Mouse (Mus musculus): Measurements from ENCODE around the gene G6pc2. TPM values are rescaled to one million over a fixed set of nuclear protein-coding genes. Genes with fewer than 3 reads are reported as not detected.
A peak's percentile ranks its signal among the peaks of the same experiment; 100 is the strongest.

G6pc2 gene
- total RNA-seq (2021): not detected

DNA sequence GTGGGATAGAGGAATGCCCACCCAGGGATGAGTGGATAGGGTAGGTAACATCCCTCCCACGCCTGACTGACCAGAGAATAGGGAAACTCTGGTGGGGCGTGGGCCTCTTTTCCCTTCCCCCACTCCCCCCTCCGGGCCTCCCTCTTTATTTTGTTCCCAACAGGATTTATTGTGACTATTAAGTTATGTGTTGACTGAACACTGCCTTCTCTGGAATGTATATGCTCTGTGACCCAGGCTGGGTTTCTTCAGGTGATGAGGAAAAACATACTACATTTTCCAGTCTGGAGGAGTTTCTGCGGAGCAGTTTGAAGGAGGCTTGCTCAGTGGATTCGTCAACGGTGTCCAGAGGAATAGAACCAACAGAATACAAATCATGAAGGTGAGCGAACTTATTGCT, at the start of gene G6pc2:
TSS of gene G6pc2 (plus strand) at position 301 of the 400 bp plus-strand sequence.
- no peak for DNase-seq

DNA sequence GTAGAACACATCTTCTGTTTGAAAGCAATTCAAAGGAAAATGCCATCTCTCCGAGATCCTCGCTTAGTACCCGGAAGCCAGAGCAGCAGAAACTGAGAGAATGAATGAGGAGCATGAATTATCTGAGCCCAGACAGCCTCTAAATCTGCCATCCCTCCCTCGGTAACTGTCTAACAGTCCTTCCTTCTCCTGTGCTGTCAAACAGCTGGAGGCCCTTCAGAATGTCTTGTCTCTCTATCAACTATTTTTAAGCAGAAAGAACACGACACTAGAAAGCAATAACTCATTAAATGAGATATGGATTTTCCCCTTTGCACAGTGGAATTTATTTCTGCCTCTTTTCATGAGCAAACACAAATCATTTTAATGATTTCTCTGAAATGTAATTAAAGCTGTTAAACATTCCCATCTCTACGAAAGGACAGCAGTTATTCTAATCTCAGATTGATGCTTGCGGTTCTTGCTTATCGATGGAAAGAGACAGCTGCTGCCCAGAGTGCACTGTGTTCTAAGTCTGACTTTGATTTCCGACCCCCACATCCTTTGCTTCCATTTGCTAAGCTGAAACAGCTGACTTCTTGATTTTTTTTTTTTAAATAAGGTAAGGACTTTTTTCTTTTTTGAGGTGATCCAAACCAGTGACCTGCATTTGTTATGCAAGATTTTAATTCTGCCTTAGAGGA, 40.3 kb upstream of the G6pc2 start:
- DNase-seq: no peak

DNA sequence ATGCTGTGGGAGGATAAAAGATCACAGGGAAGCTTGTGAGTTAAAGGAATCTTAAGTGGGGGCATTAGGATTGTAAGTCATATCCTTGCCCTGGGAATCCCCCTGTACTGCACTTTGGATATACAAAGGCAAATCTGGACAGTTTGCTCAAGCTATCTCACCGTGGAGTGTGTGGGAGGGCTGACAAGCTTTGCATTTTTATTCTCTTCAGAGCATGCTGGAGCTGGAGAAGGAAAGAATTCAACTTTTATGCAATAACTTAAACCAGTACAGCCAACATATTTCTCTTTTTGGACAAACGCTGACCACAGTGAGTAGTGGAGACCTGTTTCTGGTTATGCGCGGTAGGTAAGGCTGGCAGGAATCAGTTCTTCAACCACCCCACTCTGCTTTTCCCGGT, 35.6 kb upstream of the G6pc2 start:
- DNase-seq: no peak

DNA sequence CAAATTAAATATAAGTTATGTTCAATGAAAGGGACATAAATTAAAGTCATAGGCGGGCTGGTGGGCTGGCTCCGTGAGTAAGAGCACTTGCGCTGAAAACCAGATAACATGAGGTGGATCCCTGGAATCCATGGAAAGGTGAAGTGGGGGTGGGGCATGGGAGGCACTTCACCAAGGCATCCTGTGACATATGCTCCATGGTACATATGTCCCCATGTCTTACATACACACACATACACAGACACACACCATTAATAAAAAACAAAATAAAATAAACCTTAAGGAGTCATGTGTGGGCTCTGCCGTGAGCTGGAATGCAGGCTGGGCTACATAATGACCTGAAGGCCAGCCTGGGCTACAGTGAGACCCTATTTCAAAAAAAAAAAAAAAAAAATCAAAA, 31.2 kb upstream of the G6pc2 start:
- DNase-seq: no peak

DNA sequence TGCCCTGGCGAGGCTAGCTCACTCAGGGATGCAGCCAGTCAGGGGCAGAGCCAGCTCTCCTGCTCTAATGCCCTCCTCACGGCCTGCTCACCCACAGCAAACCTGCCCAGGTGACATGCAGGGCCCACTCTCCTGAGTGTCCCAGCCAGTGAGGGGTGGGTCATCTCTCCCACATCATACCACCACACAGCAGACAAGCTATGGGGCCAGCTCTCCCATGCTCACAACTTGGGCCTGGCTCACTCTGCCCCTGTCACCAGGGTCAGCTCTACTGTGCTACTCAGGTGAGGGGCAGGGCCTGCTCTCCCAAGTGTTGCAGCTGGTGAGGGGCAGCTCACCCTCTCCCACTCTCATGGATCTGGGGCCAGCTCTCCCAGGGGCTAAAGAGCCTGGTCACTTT, 22.9 kb upstream of the G6pc2 start:
- no peak for DNase-seq

DNA sequence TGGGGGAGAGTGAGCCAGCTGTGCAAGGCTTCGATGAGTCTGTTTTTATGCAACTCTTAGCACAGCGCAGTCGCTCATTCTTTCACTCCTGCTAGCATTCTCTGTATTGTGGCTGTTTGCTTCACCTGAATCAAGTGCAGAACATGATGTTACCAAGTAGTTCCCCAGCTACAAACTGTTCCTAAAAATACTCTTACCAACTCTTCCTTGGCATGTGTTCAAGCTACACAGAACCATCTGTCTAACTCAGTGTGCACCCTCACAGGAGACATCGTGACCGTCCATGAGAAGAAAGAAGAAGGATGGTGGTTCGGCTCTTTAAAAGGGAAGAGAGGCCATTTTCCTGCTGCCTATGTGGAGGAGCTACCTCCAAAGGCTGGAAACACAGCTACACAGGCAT, 22.1 kb upstream of the G6pc2 start:
- DNase-seq: no peak

DNA sequence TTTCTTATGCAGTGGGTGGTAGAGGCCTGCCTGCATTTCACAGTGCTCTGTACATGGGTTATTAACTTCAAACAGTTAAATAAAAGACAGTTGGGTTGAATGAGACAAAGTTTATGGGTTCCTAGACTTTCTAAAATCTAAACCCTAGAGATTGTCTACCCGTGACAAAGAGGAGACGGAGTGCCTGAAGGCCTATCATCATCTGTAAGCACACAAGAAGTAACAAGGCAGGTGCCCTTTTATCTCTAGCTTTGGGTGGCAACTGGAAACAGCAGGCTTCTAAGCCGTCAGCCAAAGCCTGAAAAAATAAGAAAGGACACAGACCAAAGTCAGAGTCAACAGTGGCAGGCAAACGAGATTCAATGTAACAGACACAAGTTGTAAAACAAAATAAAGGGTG, 21.7 kb upstream of the G6pc2 start:
- no peak for DNase-seq

DNA sequence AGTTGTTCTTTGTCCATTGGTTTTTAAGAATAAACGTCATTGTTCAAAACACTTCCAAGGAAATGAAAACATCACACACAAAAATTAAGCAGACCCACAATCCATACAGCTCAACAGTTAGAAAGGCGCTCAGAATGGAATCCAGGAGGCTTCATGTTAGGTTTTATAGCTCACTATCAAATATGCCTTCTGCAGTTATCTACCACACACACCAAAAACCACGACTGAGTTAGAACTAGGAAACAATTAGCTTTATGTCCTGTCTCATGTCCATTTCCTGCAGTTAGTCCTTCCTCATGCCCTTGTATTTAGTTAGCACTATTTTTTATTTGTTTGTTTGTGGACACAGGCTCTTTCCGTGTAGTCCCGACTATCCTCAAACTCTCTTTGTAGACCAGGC, 19.8 kb upstream of the G6pc2 start:
- no peak for DNase-seq

DNA sequence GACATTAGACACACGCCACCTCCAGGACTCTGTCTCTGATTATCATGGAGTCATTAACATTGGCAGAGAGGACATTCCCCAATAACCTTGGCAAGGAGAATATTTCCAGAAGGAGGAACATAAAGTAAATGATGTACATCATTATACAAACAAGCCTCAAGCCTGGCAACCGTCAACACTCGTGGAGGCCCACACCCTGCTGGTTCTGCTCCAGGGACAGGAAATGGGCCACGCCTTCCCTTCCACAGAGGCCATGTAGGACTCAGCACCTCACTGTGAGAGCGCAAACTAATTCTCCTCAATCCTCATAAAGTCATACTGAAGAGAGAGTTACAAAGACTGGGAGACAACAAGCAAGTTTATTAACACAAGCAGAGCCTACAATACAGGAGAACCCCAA, 17.3 kb upstream of the G6pc2 start:
- no peak for DNase-seq

DNA sequence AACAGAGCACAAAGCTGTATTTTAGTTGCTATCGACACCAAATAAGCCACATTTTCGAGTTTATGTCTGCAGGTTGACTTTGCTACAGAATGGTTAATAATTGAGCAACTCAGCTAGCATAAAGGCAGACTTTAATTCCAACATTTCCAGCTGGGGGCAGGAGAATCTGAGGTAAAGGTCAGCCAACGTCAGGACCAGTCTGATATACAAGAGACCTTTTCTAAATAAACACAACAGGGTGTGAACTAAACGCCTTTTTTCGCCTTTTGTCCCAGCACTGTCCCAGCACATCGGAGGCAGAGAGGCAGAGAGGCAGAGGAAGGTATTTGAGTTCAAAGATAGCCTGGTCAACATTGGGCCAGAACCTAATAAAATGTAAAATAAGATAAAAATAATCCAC, 5.7 kb upstream of the G6pc2 start:
- no peak for DNase-seq

DNA sequence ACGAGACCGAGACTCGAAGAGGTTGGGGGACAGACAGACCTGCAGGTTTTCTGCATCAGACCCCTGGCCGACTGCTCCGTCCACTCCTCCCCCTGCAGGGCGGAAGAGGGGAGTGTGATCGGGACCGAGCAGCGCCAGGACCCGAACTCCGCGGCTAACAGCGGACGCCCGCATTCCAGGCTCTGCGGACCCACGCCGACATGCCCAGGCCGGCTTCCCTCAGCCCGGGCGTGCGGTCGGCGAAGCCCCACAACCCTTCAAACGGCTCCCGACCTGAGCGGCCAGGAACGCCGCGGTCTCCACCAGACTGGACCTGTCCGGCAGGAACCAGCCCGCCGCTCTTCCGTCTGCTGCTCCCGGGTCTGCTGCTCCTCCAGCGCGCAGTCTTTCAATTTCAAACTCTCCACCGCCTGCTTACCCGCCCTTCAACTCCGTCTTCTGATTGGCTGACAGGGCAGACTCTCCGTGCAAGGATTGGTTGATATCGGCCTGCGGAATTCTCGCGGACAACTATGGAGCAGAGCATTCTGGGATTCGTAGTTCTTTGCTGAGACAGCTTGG, 5.0 kb upstream of the G6pc2 start, which contains the start of gene Spc25:
TSS of gene Spc25 (minus strand) at position 404 of the 561 bp plus-strand sequence.
- DNase-seq: peak; percentile 86 to 87

DNA sequence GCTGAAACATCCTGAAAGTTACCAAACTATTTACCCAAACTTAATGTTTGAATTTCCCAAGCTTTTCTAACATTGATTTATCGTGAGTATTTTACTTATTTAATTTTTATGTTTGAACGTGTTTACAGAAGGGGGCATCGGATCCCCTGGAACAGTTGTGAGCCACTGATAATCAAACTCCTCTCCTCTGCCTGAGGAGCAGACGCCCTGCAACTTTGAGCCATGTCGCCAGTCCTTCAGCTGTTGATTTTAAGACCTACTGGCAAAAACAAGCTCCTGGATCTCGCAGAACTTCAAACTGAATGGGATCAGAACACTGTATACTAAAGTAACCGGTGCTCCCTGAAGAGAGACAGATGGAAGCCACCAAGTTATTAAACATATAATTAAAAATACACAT, 4.3 kb upstream of the G6pc2 start:
- no peak for DNase-seq

DNA sequence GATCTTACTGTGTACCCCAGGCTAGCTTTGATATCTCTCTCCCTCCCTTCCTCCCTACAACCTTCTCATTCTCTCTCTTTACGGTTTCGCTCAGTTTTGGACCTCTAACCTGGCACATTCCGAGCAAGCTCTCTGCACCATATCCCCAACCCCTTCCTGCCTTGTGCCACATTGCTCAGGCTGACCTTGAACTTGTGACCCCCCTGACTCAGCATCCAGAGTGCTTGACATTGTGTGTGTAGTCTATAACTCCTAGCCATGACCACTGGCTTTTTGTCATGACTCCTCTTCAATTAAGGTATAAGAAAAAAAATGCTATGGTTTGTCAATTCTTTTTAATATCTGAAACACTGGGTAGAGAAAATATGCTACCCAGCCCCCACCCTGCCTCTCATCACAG, 1.2 kb upstream of the G6pc2 start:
- no peak for DNase-seq

DNA sequence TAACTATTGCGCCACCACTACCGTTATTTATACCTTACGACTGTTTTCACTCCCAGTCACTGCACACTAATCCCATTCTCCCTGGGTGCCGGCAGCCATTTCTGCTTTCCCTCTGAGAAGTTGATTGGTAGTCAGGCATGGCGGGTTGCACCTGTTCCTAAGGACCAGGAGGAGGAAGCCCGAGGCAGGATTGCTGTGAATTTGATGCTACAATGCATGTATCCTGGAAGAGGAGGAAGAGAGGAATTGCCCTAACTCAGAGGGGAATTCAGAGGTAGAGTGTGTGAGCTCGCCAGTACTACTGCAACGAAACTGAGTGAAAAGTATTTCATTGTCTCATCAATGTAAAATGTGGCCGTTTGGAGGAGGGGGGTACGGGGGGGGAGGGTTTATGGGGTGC, 1.8 kb downstream of the G6pc2 start:
- DNase-seq: no peak

DNA sequence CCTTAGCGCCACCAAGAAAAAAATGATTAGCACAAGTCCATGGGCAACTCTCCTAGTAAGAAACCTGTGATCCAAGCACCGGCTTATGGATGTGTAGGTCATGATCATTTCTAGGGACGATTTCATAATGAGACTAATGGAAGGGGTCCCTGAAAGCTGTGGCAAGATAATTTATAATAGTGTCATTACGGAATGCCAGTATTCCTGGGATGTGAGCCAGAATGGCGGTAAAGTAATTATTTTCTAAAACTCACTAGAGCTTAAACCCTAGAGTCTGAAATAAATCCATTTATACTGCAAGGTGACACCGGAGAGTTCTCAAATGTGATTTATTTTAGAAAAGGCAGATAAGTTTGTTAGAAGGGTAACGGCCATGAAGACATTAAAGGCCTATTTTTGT, 4.4 kb downstream of the G6pc2 start:
- no peak for DNase-seq

DNA sequence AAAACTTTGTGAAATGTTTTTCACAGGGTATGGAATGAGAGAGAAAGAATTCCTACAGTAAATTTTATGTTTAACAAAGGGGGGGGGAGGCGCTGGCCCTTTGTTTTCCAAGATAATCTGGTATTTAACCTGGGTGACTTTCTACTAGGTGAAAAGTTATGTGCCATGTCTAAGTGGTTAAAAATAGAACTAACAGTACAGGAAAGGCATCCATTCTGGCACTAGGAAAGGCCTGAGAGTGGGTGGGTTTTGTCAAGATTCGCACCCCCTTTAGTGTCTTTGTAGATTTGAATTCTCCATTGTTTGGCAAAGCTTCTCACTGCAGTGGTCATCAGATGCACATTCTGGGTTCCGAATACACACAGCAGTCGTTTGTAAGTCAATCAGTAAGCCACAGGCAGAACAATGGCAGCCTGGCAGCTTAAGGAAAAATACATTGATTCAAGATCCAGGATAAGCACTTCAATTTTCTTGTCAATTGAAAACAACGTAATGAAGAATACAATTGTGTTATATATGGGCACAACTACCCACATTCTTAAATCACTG, 11.1 kb downstream of the G6pc2 start:
- DNase-seq: no peak

DNA sequence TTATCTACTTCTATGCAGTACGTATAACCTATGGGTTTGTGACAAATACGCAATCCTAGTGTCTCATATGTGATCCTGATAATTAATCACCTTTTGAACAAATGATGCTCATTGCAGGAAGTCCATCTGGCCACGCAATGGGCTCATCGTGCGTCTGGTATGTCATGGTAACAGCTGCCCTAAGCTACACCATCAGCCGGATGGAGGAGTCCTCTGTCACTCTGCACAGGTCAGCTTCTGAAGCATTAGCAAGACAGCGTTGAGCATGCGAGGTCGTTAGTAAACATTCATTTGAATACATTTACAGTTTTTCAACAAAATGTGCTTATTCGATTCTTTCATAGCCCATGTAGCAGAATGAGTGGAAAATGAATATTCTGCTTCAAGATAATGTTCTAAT, 11.9 kb downstream of the G6pc2 start:
- DNase-seq: no peak

DNA sequence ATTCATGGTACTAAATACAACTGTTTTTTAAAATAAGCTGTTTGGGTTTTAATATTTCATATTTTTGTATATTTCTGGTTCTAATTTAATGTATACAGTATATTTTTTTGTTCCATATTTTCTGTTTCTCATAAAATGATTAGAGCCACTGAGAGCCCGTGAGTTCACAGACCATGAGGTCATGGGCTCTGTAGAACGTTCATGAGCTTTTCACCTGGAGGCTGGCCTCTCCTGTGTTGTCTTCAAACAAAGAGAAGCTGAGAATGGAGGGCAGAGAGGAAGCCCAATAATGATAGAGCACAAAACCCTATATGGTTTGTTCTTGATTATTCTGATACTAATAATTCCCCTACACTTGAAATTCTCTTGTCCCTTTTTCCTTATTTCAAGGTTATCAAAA, 13.9 kb downstream of the G6pc2 start:
- no peak for DNase-seq

DNA sequence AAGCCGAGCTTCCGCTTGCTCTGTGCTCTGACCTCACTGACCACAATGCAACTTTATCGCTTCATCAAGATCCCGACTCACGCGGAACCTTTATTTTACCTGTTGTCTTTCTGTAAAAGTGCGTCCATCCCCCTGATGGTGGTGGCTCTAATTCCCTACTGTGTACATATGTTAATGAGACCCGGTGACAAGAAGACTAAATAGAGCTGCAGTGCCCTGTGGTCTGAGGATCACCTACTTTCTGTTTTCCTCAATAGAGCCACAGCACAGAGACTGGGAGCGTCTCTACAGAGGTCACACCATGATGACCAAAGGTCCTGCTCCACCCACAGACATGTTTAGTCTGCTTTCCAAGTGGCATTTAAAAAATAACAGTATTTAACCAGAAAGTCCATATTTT, 16.0 kb downstream of the G6pc2 start:
- DNase-seq: no peak

DNA sequence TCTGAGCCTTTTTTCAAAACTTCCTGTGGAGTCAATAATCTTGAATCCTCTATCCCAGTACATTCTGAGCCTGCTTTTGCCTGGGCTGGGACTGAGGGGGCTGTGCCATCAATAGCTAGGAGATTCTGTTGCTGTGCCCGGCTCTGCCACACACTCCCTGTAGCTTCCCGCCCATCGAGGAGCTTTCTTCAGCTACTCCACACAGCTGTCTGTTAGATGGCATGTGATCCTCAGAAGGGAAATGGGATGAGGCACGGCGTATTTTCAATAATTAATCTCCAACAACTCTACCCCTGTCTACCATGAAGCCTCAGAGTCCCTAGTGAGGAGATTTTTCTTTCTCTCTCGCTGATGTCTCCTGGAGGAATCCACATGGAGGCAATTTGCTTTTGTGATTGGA, 17.8 kb downstream of the G6pc2 start:
- no peak for DNase-seq

DNA sequence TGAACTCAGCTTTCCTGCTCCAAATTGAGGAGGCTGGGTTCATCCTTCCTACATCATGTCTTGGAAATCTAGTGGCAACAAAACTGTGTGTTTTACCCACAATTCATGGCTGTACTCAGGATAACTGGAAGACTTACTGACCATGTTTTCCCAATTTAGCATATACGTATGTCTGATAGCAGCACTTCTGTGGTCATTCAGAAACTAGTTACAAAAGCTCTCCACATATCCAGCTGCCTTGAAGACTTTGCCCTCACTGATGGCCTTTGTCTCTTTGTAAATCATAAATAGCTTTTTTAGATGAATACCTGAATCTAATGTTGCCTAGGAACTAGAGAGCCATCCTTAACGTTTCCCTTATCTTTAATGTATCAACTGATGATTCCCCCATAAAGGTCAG, 19.3 kb downstream of the G6pc2 start:
- DNase-seq: no peak

DNA sequence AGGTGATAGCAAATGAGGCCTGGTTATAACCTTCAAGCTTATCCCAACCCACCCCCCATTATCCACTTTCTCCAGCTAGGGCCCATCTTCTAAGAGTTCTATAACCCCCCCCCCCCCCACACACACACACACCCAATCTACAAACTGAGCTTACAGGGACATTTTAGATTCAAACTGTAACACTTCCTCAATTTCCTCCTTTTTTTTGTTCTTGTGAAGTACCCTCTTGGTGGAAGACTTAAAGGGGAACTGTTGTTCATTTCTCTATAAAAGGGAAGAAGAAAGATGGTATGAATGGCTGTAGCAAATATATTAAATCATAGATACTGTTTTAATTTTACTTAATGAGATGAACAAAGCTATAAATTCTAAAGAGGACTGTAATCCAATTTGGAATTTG, 21.2 kb downstream of the G6pc2 start:
- DNase-seq: no peak

DNA sequence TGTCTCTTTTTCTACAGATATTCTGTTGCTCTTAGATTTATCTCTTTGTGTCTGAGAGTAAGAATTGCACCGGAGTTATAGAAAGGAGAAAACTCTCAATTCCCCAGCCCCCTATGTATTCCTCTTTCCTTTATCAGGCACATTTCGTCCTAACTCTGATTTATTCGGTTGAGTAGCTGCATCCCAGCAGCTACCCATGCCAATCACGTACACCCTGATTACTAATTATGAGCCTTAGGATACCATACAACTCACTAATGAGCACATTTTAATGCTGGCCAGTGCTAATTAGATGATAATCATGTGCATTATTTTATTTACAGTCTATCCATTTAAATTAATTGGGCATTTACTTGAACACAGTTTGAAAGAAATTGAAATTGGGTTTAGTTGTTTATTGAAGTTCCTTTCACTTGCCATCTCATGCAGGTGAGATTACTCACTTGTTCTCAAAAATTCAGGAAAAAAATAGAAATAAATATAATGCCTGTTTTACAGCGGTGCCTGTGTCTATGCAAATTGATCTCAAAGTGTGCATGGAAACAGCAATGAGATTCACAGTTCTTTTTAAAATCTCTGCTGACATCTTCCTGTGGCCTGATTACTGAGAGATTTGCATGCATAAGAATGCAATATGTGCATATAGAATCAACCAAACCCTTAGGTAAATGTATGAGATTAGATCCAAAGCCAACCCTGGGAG, 24.3 kb downstream of the G6pc2 start:
- no peak for DNase-seq

DNA sequence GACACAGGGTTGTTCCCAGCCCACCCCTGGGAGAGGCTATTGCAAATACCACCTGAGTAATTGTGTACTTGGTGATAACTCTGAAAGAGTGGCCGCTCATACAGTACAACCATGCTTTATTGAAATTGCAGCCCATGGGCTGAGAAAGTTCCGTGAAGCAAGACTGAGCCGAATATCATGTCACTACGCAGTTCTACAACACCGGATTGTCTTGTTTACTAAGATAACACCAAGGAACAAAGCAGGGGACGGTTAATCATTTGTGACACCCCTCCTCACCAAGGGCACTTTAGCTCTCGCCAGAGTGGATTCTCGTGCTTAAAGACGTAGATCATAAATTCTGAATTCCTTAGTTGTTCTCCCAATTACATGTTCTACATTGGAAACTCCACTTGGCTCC, 28.4 kb downstream of the G6pc2 start:
- no peak for DNase-seq

All from layer of hippocampus, postnatal 36 days (tissue).